Comparison of ENCODE assay signal across 12 mouse cellular contexts in the genomic region with DNA sequence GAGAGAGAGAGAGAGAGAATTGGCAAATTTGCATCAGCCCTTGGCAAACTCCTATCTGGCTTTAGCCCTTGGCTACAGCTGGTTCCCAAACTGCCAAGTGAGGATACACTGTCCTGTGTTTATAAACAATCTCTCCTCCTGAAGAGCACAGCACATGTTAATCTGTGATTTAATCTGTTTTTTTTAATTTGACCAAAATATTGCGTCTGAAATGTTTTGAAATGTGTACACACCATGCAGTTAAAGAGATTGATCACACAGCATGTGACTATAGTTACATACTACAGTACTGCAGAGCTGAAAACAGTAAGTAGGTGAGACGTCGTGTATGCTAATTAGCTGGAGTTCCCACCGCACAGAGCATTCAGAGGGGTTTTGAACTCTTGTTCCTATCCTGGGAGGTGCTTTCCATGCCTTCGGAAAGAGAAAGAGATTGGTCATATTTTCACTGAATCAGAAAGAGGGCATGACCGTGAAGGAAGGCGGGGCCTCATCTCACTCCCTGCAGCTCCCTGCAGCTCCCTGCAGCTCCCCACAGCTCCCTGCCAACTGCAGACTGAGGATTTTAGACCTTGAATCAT. TPM values are rescaled to one million over a fixed set of nuclear protein-coding genes. Genes with fewer than 3 reads are reported as not detected.
DNase-seq lines count a peak whose midpoint lies in the region; ATAC-seq lines count a peak whose summit lies in the region.
"Had no signal": no experiment of that assay in that cellular context is flagged by ENCODE, and none has a peak within 500 bp of the region (broad histone marks: within the 10 kb centered on the region; RNA-seq: fewer than 3 reads in every experiment).

No protein-coding gene starts in this region.

- intact Hi-C loops in gastrocnemius, postnatal 14 days (cut with DNase I; ENCODE audit: low total_unique reads), result loop anchor here (10.0 kb wide), 2 partner anchors 120 to 160 kb away; no protein-coding TSS in a partner anchor

- 28% methylated on average over 7 of the region's 7 CpGs for WGBS in midbrain, embryonic 13.5 days
- 32% methylated on average over 7 of the region's 7 CpGs for WGBS in midbrain, embryonic 11.5 days
- WGBS in neural tube, embryonic 15.5 days, result 21% methylated on average over 7 of the region's 7 CpGs

- H3K4me3 ChIP-seq in midbrain, embryonic 13.5 days (replicated peaks), result no peak overlapping the region
- no peak overlapping the region for H3K4me3 ChIP-seq in midbrain, embryonic 11.5 days (ENCODE audit: low read depth, low read length)
- peak overlapping the region; percentile 29; the same call in 1 of the 2 replicates for H3K4me3 ChIP-seq in brown adipose tissue, adult 24 weeks (ENCODE audit: insufficient read depth, low read depth, low read length)
- H3K4me3 ChIP-seq in neural tube, embryonic 15.5 days (replicated peaks), result no peak overlapping the region
- H3K4me3 ChIP-seq: embryonic facial prominence, embryonic 15.5 days; kidney, embryonic 15.5 days; neural tube, embryonic 13.5 days had no signal

- peak; percentile 30 for DNase-seq in gastrocnemius, postnatal 14 days
- no peak for DNase-seq in gastrocnemius, postnatal 10 days
- no peak for DNase-seq in midbrain, embryonic 11.5 days (ENCODE audit: low spot score, missing footprints)
- no peak for DNase-seq in testis, postnatal 10 days (ENCODE audit: low spot score)
- no peak for DNase-seq in thymus, postnatal 14 days

- ATAC-seq in midbrain, embryonic 13.5 days, result 0 out of 2 replicates have a peak, but pooled peaks have one; percentile 41
- ATAC-seq in midbrain, embryonic 11.5 days (ENCODE audit: low FRiP score), result no peak
- ATAC-seq in neural tube, embryonic 15.5 days (ENCODE audit: low FRiP score), result peak; percentile 60

- no peak overlapping the region for H3K9ac ChIP-seq in midbrain, embryonic 13.5 days (replicated peaks)
- H3K9ac ChIP-seq in midbrain, embryonic 11.5 days (ENCODE audit: low read length), result no peak overlapping the region
- H3K9ac ChIP-seq in neural tube, embryonic 15.5 days (replicated peaks), result no peak overlapping the region
- H3K9ac ChIP-seq: embryonic facial prominence, embryonic 15.5 days; kidney, embryonic 15.5 days; neural tube, embryonic 13.5 days had no signal

- H3K27me3 ChIP-seq in midbrain, embryonic 13.5 days, result 0 out of 2 replicates have a peak, but pooled peaks cover 3% of the 10 kb centered on the region
- no peaks in the 10 kb centered on the region for H3K27me3 ChIP-seq in midbrain, embryonic 11.5 days (ENCODE audit: control insufficient read depth, insufficient read depth, low read length)
- no peaks in the 10 kb centered on the region for H3K27me3 ChIP-seq in neural tube, embryonic 15.5 days (replicated peaks)
- H3K27me3 ChIP-seq: embryonic facial prominence, embryonic 15.5 days; kidney, embryonic 15.5 days; neural tube, embryonic 13.5 days had no signal

- H3K36me3 ChIP-seq in midbrain, embryonic 13.5 days, result no peaks in the 10 kb centered on the region
- no peaks in the 10 kb centered on the region for H3K36me3 ChIP-seq in midbrain, embryonic 11.5 days (ENCODE audit: control insufficient read depth, insufficient read depth, low read length)
- H3K36me3 ChIP-seq in neural tube, embryonic 15.5 days, result no peaks in the 10 kb centered on the region
- H3K36me3 ChIP-seq: embryonic facial prominence, embryonic 15.5 days; kidney, embryonic 15.5 days; neural tube, embryonic 13.5 days had no signal

- no peak overlapping the region for H3K27ac ChIP-seq in midbrain, embryonic 13.5 days
- no peak overlapping the region for H3K27ac ChIP-seq in midbrain, embryonic 11.5 days (ENCODE audit: low read depth, low read length)
- H3K27ac ChIP-seq in brown adipose tissue, adult 24 weeks (replicated peaks; ENCODE audit: low read depth, low read length), result no peak overlapping the region
- no peak overlapping the region for H3K27ac ChIP-seq in neural tube, embryonic 15.5 days (replicated peaks)
- H3K27ac ChIP-seq: embryonic facial prominence, embryonic 15.5 days; kidney, embryonic 15.5 days; neural tube, embryonic 13.5 days had no signal

- H3K9me3 ChIP-seq in midbrain, embryonic 13.5 days, result no peaks in the 10 kb centered on the region
- no peaks in the 10 kb centered on the region for H3K9me3 ChIP-seq in midbrain, embryonic 11.5 days (ENCODE audit: control insufficient read depth, low read length)
- H3K9me3 ChIP-seq in neural tube, embryonic 15.5 days (replicated peaks), result no peaks in the 10 kb centered on the region
- H3K9me3 ChIP-seq: embryonic facial prominence, embryonic 15.5 days; kidney, embryonic 15.5 days; neural tube, embryonic 13.5 days had no signal

- H3K4me2 ChIP-seq in midbrain, embryonic 13.5 days (replicated peaks), result 0 out of 2 replicates have a peak overlapping the region, but pooled peaks have one; percentile 4
- no peak overlapping the region for H3K4me2 ChIP-seq in midbrain, embryonic 11.5 days
- peak overlapping the region; percentile 31 for H3K4me2 ChIP-seq in neural tube, embryonic 15.5 days
- H3K4me2 ChIP-seq: embryonic facial prominence, embryonic 15.5 days; kidney, embryonic 15.5 days; liver, embryonic 11.5 days; neural tube, embryonic 13.5 days had no signal

- H3K4me1 ChIP-seq in midbrain, embryonic 13.5 days (replicated peaks), result peaks cover 17% of the 10 kb centered on the region
- peaks cover 6% of the 10 kb centered on the region for H3K4me1 ChIP-seq in midbrain, embryonic 11.5 days (ENCODE audit: control insufficient read depth, insufficient read depth, low read length)
- H3K4me1 ChIP-seq in brown adipose tissue, adult 24 weeks (ENCODE audit: control insufficient read depth, insufficient read depth, insufficient read length, low read length), result peaks cover 3% of the 10 kb centered on the region; the same call in 1 of the 2 replicates
- peaks cover 12% of the 10 kb centered on the region for H3K4me1 ChIP-seq in neural tube, embryonic 15.5 days

RNA-seq across cellular contexts. Expression of a gene that starts 24.2 kb away (rescaled TPM):
- 1 to 10 TPM in 1 of 2 experiments, under 1 TPM in 1; 0.78 to 1.2 TPM for total RNA-seq in gastrocnemius, postnatal 14 days (2021)
- 1 to 10 TPM; 1.8 to 2.7 TPM for total RNA-seq in gastrocnemius, postnatal 10 days (2021)
- polyA plus RNA-seq in midbrain, embryonic 13.5 days (2015; fragmentation: Nextera tagmentation; extraction: Ambion mirVana), result 0.07 and 0.08 TPM in 2 replicates
- 0.03 and 0.04 TPM in 2 replicates for polyA plus RNA-seq in midbrain, embryonic 11.5 days (2014; fragmentation: Nextera tagmentation; extraction: Ambion mirVana)
- 2.7 and 8.0 TPM in 2 replicates for polyA plus RNA-seq in brown adipose tissue, adult 24 weeks (2012; ENCODE audit: insufficient read depth, insufficient read length, missing spikeins)
- 0.08 and 0.49 TPM in 2 replicates for polyA plus RNA-seq in neural tube, embryonic 15.5 days (2015; fragmentation: Nextera tagmentation; extraction: Ambion mirVana)
